In the genomic region with DNA sequence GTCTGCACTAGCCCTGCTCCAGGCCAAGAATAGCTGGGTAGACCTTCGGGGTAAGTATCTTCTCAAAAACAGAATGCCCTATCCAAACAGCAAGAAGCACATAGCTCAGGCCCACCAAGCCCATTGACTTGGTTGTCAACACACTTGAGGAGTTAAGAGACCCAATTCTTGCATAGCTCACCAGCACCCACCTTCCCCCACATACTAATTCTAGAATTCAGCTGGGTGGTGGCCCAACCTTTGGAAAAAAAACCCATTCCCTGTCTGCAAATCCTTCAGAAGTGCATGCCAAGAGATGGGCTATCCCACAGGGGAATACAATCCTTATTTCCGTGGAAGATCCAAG, we compare ENCODE assay signal across 8 mouse cellular contexts. TPM values are rescaled to one million over a fixed set of nuclear protein-coding genes. Genes with fewer than 3 reads are reported as not detected.
A peak's percentile ranks its signal among the peaks of the same experiment; 100 is the strongest.
DNase-seq lines count a peak whose midpoint lies in the region; ATAC-seq lines count a peak whose summit lies in the region.

No protein-coding gene starts in this region.

- peak; percentile 9 for DNase-seq in left cerebral cortex, adult 11 months (ENCODE audit: low spot score)
- DNase-seq in left cerebral cortex, adult 18-20 months (ENCODE audit: low spot score in 2 of 2), result no peak
- no peak for DNase-seq in forebrain, embryonic 10.5 days (ENCODE audit: extremely low spot score, low spot score)
- DNase-seq in ovary, postnatal 36 days (ENCODE audit: low spot score), result no peak
- DNase-seq in thymus, postnatal 4 days, result no peak
- DNase-seq in embryo, embryonic 10.5 days (ENCODE audit: low spot score), result no peak

- 54% methylated on average over 2 of the region's 2 CpGs for WGBS in forebrain, embryonic 10.5 days
- 46% methylated on average over 2 of the region's 2 CpGs for WGBS in intestine, embryonic 16.5 days
- WGBS in neural tube, embryonic 13.5 days, result 62% methylated on average over 2 of the region's 2 CpGs

- H3K9me3 ChIP-seq in forebrain, embryonic 10.5 days, result no peaks in the 10 kb centered on the region
- no peaks in the 10 kb centered on the region for H3K9me3 ChIP-seq in intestine, embryonic 16.5 days (ENCODE audit: control insufficient read depth, low read length)
- H3K9me3 ChIP-seq in neural tube, embryonic 13.5 days, result no peaks in the 10 kb centered on the region

- H3K4me3 ChIP-seq in forebrain, embryonic 10.5 days, result peak overlapping the region; percentile 84
- peak overlapping the region; percentile 76 for H3K4me3 ChIP-seq in intestine, embryonic 16.5 days (ENCODE audit: low read length)
- H3K4me3 ChIP-seq in neural tube, embryonic 13.5 days, result peak overlapping the region; percentile 75

- H3K27ac ChIP-seq in forebrain, embryonic 10.5 days, result no peak overlapping the region; the same call in 1 of the 2 replicates
- H3K27ac ChIP-seq in intestine, embryonic 16.5 days (ENCODE audit: low read length), result no peak overlapping the region
- no peak overlapping the region for H3K27ac ChIP-seq in neural tube, embryonic 13.5 days (replicated peaks)

- no peaks in the 10 kb centered on the region for H3K36me3 ChIP-seq in forebrain, embryonic 10.5 days (replicated peaks)
- no peaks in the 10 kb centered on the region for H3K36me3 ChIP-seq in intestine, embryonic 16.5 days (ENCODE audit: control insufficient read depth, insufficient read depth, low read length)
- H3K36me3 ChIP-seq in neural tube, embryonic 13.5 days, result no peaks in the 10 kb centered on the region

- peak overlapping the region; percentile 99; the same call in 1 of the 2 replicates for H3K4me2 ChIP-seq in intestine, embryonic 16.5 days (ENCODE audit: low read depth, low read length)
- H3K4me2 ChIP-seq in neural tube, embryonic 13.5 days, result peak overlapping the region; percentile 96

- ATAC-seq in intestine, embryonic 16.5 days, result no peak
- ATAC-seq in neural tube, embryonic 13.5 days (ENCODE audit: low read depth), result no peak

- H3K4me1 ChIP-seq in forebrain, embryonic 10.5 days, result peaks cover 16% of the 10 kb centered on the region
- peaks cover 6% of the 10 kb centered on the region; the same call in 1 of the 2 replicates for H3K4me1 ChIP-seq in intestine, embryonic 16.5 days (ENCODE audit: control insufficient read depth, insufficient read depth, low read length)
- peaks cover 17% of the 10 kb centered on the region; the same call in 1 of the 2 replicates for H3K4me1 ChIP-seq in neural tube, embryonic 13.5 days (replicated peaks)

- no peak overlapping the region for H3K9ac ChIP-seq in intestine, embryonic 16.5 days (ENCODE audit: low read depth, low read length)
- peak overlapping the region; percentile 81 for H3K9ac ChIP-seq in neural tube, embryonic 13.5 days

- H3K27me3 ChIP-seq in forebrain, embryonic 10.5 days (ENCODE audit: poor library complexity, severe bottlenecking), result peaks cover 52% of the 10 kb centered on the region
- H3K27me3 ChIP-seq in intestine, embryonic 16.5 days (replicated peaks; ENCODE audit: control insufficient read depth, insufficient read depth, low read length), result peaks cover 13% of the 10 kb centered on the region; the same call in 1 of the 2 replicates
- H3K27me3 ChIP-seq in neural tube, embryonic 13.5 days, result peaks cover 37% of the 10 kb centered on the region

RNA-seq across cellular contexts. Expression of a gene that starts 26.7 kb away (rescaled TPM):
- total RNA-seq in left cerebral cortex, adult 18-20 months (2021), result 100 to 1,000 TPM; 137 to 147 TPM
- 1.4 and 1.5 TPM in 2 replicates for polyA plus RNA-seq in forebrain, embryonic 10.5 days (2016; fragmentation: Nextera tagmentation; extraction: Ambion mirVana)
- polyA plus RNA-seq in intestine, embryonic 16.5 days (2015; fragmentation: Nextera tagmentation; extraction: Ambion mirVana), result 9.9 and 13.6 TPM in 2 replicates
- 5.8 and 7.2 TPM in 2 replicates for polyA plus RNA-seq in neural tube, embryonic 13.5 days (2015; fragmentation: Nextera tagmentation; extraction: Ambion mirVana)
